Mouse (Mus musculus) heart, embryonic 12.5 days (tissue): Measurements from ENCODE around the gene Adarb1. TPM values are rescaled to one million over a fixed set of nuclear protein-coding genes. Genes with fewer than 3 reads are reported as not detected.

Experiments
- ATAC-seq: fragments of 200-750 bp; cut with Nextera tagmentation; 2 replicates; pipeline ENCODE4 v1.8.0; 2017; ENCODE audit warnings: moderate TSS enrichment, moderate library complexity; ENCODE audit not compliant: insufficient number of reproducible peaks, low FRiP score
- H3K27ac ChIP-seq: fragments of 300-500 bp; sonication (generic); 2 replicates; pipeline ENCODE4 v1.5.1; 2016; ENCODE audit warnings: mild to moderate bottlenecking, moderate library complexity; ENCODE audit not compliant: poor library complexity, severe bottlenecking
- H3K27me3 ChIP-seq: fragments of 300-500 bp; sonication (generic); replicated peaks from 2 replicates; pipeline ENCODE4 v1.6.1; 2016; ENCODE audit warnings: mild to moderate bottlenecking, moderate library complexity
- H3K36me3 ChIP-seq: fragments of 300-500 bp; sonication (generic); 2 replicates; pipeline ENCODE4 v1.6.1; 2016; ENCODE audit warnings: mild to moderate bottlenecking, moderate library complexity
- H3K4me1 ChIP-seq: fragments of 300-500 bp; sonication (generic); replicated peaks from 2 replicates; pipeline ENCODE4 v1.6.1; 2016; ENCODE audit warnings: mild to moderate bottlenecking
- H3K4me2 ChIP-seq: fragments of 300-500 bp; sonication (generic); 2 replicates; pipeline ENCODE4 v1.6.1; 2016; ENCODE audit warnings: mild to moderate bottlenecking, moderate library complexity
- H3K4me3 ChIP-seq: fragments of 300-500 bp; sonication (generic); 2 replicates; pipeline ENCODE4 v1.5.1; 2016; ENCODE audit warnings: mild to moderate bottlenecking
- H3K9ac ChIP-seq: fragments of 300-500 bp; sonication (generic); 2 replicates; pipeline ENCODE4 v1.6.1; 2016; ENCODE audit warnings: mild to moderate bottlenecking, moderate library complexity
- H3K9me3 ChIP-seq: fragments of 300-500 bp; sonication (generic); replicated peaks from 2 replicates; pipeline ENCODE4 v1.6.1; 2016; ENCODE audit warnings: mild to moderate bottlenecking, moderate library complexity
- WGBS: fragments of 180-500 bp; shearing (Covaris S2); methylation state at CpG from one replicate; pipeline ENCODE4 v1.1.7; 2016; 5-methylcytosine and 5-hydroxymethylcytosine counted together
- polyA plus RNA-seq: library from polyadenylated mRNA; unstranded; fragments of >200 nt; fragmentation: Nextera tagmentation; extraction: Ambion mirVana; gene quantifications from 2 replicates; pipeline ENCODE4 v1.2.1, GENCODE M21; 2016

Adarb1 gene
- polyA plus RNA-seq, 1 experiment from 2014 or later, result 13.3 TPM

DNA sequence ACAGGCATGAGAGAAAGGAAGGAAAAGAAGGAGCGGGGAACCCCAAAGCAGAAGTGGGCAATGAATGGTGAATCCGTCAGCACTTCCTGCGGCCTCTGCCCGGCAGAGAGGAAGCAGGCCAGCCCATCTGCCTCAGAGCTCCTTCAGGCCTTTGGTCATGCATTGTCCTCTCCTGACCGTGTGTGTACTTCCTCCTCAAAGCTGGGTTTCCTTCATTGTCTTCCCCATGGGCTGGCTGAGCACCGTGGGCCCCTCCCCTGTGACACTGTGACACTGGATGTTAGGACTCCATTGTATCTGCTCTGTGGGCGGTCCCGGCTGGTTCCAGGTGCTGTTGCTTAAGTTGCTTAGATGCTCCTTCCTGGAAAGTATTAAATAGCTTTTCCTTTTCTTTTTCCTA lies 151.8 kb downstream of the Adarb1 start:
- no peak for ATAC-seq

DNA sequence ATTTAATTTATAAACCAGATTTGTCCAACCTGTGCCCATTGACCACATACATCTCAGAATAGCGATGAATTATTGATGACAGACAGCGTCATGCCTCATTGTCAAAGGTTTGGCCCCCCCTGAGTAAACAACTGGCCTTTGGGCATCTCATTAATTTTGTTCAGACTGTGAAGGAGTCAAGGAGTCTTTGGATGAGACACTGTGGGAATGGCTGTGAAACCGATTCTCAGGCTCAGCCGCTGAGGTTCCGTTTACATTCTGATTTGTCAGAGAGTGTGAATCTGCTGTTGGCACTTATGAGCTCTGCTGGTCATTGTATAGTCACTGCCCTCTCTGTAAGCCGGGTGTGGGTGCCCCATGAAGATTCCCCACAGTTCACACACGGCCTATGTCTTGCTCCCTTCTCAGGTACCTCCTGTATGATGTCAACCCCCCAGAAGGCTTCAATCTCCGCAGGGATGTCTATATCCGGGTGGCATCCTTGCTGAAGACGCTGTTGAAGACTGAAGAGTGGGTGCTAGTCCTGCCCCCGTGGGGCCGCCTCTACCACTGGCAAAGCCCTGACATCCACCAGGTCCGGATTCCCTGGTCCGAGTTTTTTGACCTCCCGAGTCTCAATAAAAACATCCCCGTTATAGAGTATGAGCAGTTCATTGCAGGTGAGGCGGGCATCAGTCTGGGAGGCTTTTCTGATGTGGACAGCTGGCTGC lies 157.7 kb downstream of the Adarb1 start:
- ATAC-seq, result no peak
- 85% methylated on average over 17 of the region's 17 CpGs for WGBS
- Histone ChIP-seq H3K9me3 (no peaks in the 10 kb centered on the region), H3K4me3 (peak overlapping the region; percentile 92), H3K4me1 (peaks cover 9% of the 10 kb centered on the region), H3K27me3 (no peaks in the 10 kb centered on the region), H3K4me2 (peak overlapping the region; percentile 79), H3K36me3 (peaks cover 48% of the 10 kb centered on the region), H3K27ac (no peak overlapping the region), H3K9ac (peak overlapping the region; percentile 33)

More for the DNA sequence above, 151.8 kb downstream of the Adarb1 start:
- H3K9ac ChIP-seq, result no peak overlapping the region
- H3K4me2 ChIP-seq, result no peak overlapping the region
- no peak overlapping the region for H3K4me3 ChIP-seq
- peaks cover 14% of the 10 kb centered on the region; the same call in 1 of the 2 replicates for H3K4me1 ChIP-seq
- no peaks in the 10 kb centered on the region for H3K27me3 ChIP-seq
- H3K36me3 ChIP-seq, result peaks cover 99% of the 10 kb centered on the region
- H3K9me3 ChIP-seq, result no peaks in the 10 kb centered on the region
- no peak overlapping the region for H3K27ac ChIP-seq
- 73% methylated on average over 8 of the region's 8 CpGs for WGBS

DNA sequence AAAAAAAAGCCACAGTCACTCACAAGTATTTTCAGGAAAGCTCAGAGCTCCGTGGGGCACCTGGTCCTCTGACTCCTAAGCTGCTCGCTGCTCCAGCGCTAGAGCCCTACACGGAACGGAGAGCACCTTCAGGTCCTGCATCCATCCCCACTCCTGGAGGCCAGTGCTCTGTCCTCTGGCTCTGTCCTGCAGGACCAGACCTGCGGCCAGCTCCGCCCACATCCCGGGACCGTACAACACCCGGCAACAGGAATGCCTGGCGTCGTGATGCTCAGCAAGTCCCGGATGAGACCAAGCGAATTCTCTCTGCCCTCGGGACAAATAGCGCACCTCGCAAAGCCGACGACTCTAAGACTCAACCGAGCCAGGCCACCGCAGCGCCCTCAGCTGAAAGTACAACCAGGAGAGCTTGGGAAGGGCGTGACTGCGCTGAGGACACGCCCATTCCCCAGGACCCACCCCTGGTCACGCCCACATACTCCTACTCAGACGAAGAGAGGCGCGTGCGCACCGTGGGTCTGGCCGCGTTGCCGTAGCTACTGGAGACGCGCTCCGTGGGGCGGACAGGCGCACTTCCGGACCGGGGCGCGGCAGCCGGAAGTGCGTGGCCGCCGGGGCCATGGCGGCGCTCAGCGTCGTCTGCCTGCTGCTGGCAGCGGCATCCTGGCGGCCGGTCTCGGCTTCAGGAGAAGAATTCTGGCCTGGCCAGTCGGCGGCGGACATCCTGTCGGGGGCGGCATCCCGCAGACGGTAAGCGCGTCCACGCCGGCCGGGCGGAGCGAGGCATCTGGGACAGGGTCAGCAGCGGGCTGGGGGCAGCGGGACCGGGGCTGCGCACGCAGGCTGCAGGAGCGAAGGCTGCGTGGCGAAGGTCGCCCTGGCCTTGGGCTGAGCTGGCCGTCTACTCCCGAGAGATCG lies 159.1 kb downstream of the Adarb1 start, which contains the start of gene Pofut2:
Gene Pofut2, plus strand, starts transcription at position 515 of the 918 bp plus-strand sequence.
- Histone ChIP-seq H3K27me3 (no peaks in the 10 kb centered on the region), H3K36me3 (peaks cover 34% of the 10 kb centered on the region), H3K4me1 (peaks cover 9% of the 10 kb centered on the region), H3K4me3 (peak within 1 kb of the TSS; percentile 92), H3K4me2 (peak within 1 kb of the TSS; percentile 79), H3K9ac (peak within 1 kb of the TSS; percentile 85), H3K27ac (peak within 1 kb of the TSS; percentile 93), H3K9me3 (no peaks in the 10 kb centered on the region)
- WGBS, result under 1% methylated on average over 81 of the region's 81 CpGs
- ATAC-seq, result peak; percentile 98

DNA sequence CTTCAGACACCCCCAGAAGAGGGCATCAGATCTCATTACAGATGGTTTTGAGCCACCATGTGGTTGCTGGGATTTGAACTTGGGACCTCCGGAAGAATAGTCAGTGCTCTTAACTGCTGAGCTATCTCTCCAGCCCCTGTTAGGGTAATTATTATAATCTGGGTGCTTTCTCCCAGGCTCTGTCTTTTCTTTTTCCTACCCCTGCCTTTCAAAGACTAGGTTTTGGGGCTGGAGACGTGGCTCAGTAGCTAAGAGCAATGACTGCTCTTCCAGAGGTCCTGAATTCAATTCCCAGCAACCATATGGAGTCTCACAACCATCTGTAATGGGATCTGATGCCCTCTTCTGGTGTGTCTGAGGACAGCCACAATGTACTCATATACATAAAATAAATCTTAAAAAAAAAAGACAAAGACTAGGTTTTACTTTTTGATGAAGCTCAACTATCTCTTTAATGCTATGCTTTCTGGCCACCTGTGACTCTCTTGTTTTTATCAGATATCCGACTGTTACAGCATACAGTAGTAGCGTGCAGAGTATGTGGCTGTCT lies 160.0 kb downstream of the Adarb1 start:
- Histone ChIP-seq H3K36me3 (peaks cover 26% of the 10 kb centered on the region), H3K4me3 (peak overlapping the region; percentile 92), H3K9ac (peak overlapping the region; percentile 74), H3K4me2 (peak overlapping the region; percentile 79), H3K27me3 (no peaks in the 10 kb centered on the region), H3K27ac (no peak overlapping the region), H3K9me3 (no peaks in the 10 kb centered on the region), H3K4me1 (peaks cover 9% of the 10 kb centered on the region)
- WGBS, result 46% methylated on average over 4 of the region's 4 CpGs
- ATAC-seq, result no peak

DNA sequence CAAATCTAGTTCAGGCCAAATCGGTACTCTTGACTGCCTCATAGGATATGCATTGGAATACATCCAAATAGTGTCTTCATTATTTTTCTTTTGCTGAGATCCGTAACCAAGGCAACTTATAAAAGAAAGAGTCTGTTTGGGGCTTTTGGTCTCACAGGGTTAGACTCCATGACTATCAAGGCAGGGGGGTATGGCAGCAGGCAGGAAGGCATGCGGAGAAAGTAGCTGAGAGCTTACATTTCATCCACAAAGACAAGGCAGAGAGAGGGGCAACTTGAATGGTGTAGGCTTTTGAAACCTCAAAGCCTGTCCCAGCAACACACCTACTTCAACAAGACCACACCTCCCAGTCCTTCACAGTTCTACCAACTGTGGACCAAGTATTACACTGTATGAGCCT lies 162.4 kb downstream of the Adarb1 start:
- no peaks in the 10 kb centered on the region for H3K9me3 ChIP-seq
- 80% methylated on average over 3 of the region's 3 CpGs for WGBS
- no peak overlapping the region for H3K4me2 ChIP-seq
- no peak for ATAC-seq
- peaks cover 28% of the 10 kb centered on the region for H3K4me1 ChIP-seq
- no peaks in the 10 kb centered on the region for H3K27me3 ChIP-seq
- H3K9ac ChIP-seq, result no peak overlapping the region
- peaks cover 1% of the 10 kb centered on the region for H3K36me3 ChIP-seq
- H3K27ac ChIP-seq, result no peak overlapping the region
- H3K4me3 ChIP-seq, result no peak overlapping the region

DNA sequence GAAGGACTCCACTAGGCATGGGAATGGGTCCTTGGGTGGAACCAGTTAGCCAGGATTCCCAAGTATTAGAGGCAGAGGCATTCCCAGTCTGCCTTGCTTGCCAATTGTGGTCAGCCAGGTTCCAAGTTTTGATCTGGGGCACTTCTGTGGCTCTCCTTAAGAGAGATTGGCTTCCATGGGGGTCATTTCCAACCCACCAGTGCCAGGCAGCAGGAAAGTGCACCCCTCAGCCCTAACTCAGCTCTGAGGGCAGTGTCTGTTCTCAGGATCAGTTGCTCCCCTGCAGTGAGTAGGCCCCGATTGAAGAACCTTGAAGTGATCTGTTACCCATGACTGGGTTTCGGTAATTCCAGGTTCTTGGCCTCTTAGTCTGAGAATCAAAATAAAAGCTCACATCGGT lies 162.8 kb downstream of the Adarb1 start:
- no peak overlapping the region for H3K9ac ChIP-seq
- H3K27me3 ChIP-seq, result no peaks in the 10 kb centered on the region
- H3K4me2 ChIP-seq, result no peak overlapping the region
- no peak for ATAC-seq
- WGBS, result 79% methylated on average over 3 of the region's 3 CpGs
- H3K4me1 ChIP-seq, result peaks cover 27% of the 10 kb centered on the region
- H3K4me3 ChIP-seq, result no peak overlapping the region
- H3K36me3 ChIP-seq, result no peaks in the 10 kb centered on the region
- no peak overlapping the region for H3K27ac ChIP-seq
- no peaks in the 10 kb centered on the region for H3K9me3 ChIP-seq

DNA sequence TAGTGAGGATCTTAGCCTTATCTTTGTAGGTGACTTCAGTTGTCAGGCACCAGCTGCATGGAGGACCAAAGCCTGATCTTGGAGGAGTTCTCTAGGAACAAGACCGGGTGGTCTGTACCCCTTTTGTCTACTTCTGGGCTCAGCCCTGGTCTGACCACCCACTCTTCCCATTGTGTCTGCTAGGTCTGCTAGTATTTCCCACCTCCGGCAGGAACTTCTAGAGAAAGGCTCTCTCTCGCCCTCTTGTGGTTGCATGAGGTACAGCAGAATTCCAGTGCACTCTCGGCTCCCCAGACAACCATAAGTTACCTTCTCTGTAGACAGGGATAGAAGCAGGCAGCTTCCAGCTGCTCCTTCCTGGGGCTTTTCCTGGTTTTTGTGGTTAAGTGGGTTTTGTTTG lies 165.3 kb downstream of the Adarb1 start:
- H3K27ac ChIP-seq, result 0 out of 2 replicates have a peak overlapping the region, but pooled peaks have one; percentile 45

DNA sequence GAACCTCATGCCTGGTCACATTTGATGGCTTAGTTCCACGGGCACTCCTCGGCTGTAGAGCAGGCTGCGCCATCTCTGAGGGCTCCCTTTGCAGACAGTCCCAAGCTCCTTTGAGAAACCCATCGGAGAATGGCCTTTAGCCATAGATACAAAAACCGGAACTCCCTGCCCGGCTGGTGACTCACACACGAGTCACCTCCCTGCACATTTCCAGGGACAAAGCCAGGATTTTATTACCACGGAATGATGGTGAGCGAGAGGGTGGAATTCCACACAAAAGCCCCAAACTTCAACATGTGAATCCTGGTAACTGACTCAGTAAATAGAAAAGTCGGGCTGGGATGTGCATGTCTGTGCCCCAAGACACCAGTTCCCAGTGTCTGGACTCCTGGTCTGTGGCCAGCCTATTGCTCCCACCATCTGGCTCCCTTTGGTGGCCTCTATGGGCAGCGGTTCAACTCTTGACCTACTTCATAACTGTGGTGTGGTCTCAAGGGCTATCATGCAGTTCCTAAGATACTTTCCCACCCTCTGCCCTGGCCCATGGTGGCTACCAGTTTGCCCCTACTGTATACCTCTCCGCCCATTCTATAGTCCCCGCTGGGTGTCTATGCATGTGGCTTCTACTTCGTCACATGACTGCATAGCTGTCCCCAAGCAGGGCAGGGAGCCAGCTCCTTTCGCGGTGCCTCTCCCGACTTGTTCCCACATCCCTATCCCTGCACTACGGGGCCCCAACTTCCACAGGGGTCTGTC lies 166.1 kb downstream of the Adarb1 start:
- Histone ChIP-seq H3K27ac (peak overlapping the region; percentile 45; the same call in 1 of the 2 replicates), H3K27me3 (no peaks in the 10 kb centered on the region), H3K9ac (peak overlapping the region; percentile 33; the same call in 1 of the 2 replicates), H3K4me1 (peaks cover 34% of the 10 kb centered on the region), H3K36me3 (no peaks in the 10 kb centered on the region), H3K9me3 (no peaks in the 10 kb centered on the region), H3K4me2 (peak overlapping the region; percentile 30), H3K4me3 (no peak overlapping the region)
- peak; percentile 43 for ATAC-seq
- WGBS, result 56% methylated on average over 18 of the region's 18 CpGs

More for the DNA sequence above, 165.3 kb downstream of the Adarb1 start:
- Histone ChIP-seq H3K4me1 (peaks cover 26% of the 10 kb centered on the region), H3K4me3 (no peak overlapping the region), H3K9me3 (no peaks in the 10 kb centered on the region), H3K36me3 (no peaks in the 10 kb centered on the region), H3K27me3 (no peaks in the 10 kb centered on the region), H3K4me2 (no peak overlapping the region), H3K9ac (no peak overlapping the region)
- WGBS, result 1% methylated on average over 4 of the region's 4 CpGs
- peak; percentile 56; the same call in 1 of the 2 replicates for ATAC-seq

DNA sequence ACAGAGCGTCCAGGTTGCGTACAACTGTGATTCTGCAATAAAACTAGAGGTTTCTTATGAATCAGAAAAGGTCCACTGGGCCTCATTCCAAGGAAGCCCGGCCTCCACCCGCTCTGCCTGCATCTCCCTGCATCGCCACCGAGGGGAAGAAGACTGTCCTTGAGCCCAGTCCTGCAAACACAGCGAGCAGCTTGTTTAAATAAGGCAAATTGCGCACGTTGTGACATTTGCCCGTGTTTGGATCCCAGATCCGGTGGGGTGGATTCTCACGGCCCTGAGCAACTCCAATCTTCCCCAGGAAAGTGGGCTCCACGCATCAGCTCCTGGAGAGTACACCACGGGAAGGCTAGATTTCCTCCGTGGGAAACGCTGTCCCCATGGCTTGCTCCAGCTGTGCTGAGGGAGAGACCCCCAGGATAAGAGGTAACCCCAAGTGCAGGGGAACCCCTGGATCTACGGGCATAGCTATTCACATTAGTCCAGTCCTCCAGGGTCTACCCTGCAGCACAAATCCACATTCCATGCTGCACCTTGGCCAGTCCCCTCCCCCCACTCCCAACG lies 166.8 kb downstream of the Adarb1 start:
- no peak for ATAC-seq
- Histone ChIP-seq H3K27ac (peak overlapping the region; percentile 45; the same call in 1 of the 2 replicates), H3K4me3 (no peak overlapping the region), H3K4me1 (peaks cover 35% of the 10 kb centered on the region), H3K4me2 (peak overlapping the region; percentile 30), H3K27me3 (no peaks in the 10 kb centered on the region), H3K9ac (no peak overlapping the region), H3K36me3 (no peaks in the 10 kb centered on the region), H3K9me3 (no peaks in the 10 kb centered on the region)
- WGBS, result 49% methylated on average over 18 of the region's 18 CpGs

DNA sequence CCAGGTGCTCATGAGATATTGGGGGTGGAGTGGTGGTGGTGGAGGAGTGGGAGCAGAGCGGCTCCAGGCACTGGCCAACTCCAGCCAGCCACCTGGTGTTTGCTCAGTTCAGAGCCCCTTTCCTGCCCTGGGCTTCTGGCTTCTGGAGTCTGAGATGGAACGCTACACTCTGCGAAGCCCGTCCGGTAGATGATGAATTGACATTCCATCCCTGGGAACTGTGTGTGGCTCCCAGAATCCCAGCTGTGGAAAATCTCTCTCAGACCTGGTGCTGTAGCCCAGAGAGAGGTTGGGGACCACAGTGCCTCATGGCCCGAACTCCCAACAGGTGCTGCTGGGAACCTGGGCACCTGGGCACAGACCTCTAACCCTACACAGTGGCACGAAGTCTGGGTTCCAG lies 170.4 kb downstream of the Adarb1 start:
- ATAC-seq, result no peak
- Histone ChIP-seq H3K36me3 (no peaks in the 10 kb centered on the region), H3K4me2 (no peak overlapping the region), H3K4me1 (peaks cover 48% of the 10 kb centered on the region), H3K27ac (no peak overlapping the region), H3K9me3 (no peaks in the 10 kb centered on the region), H3K4me3 (no peak overlapping the region), H3K9ac (no peak overlapping the region), H3K27me3 (no peaks in the 10 kb centered on the region)
- 79% methylated on average over 7 of the region's 7 CpGs for WGBS
